Mouse (Mus musculus) forebrain, embryonic 11.5 days (tissue): ENCODE measurements around the gene Gm44973. TPM values are rescaled to one million over a fixed set of nuclear protein-coding genes. Genes with fewer than 3 reads are reported as not detected.

Source experiments
- ATAC-seq: fragments of 200-750 bp; cut with Nextera tagmentation; replicated peaks from 2 replicates; pipeline ENCODE4 v1.8.0; 2017; ENCODE audit warnings: moderate TSS enrichment; ENCODE audit not compliant: low FRiP score
- DNase-seq: peaks from one replicate; pipeline ENCODE4 v3.0.0-alpha.2; 2017; ENCODE audit warnings: low spot score
- H3K27ac ChIP-seq: fragments of 300-500 bp; sonication (generic); 2 replicates; pipeline ENCODE4 v1.5.1; 2014; ENCODE audit warnings: low read depth, low read length
- H3K27me3 ChIP-seq: fragments of 300-500 bp; sonication (generic); 2 replicates; pipeline ENCODE4 v1.6.1; 2014; ENCODE audit warnings: mild to moderate bottlenecking, low read length, mixed read lengths; ENCODE audit not compliant: control insufficient read depth, insufficient read depth
- H3K36me3 ChIP-seq: fragments of 300-500 bp; sonication (generic); 2 replicates; pipeline ENCODE4 v1.6.1; 2014; ENCODE audit warnings: mild to moderate bottlenecking, low read length, moderate library complexity, mixed read lengths; ENCODE audit not compliant: control insufficient read depth, insufficient read depth
- H3K4me1 ChIP-seq: fragments of 300-500 bp; sonication (generic); replicated peaks from 2 replicates; pipeline ENCODE4 v1.6.1; 2014; ENCODE audit warnings: low read length, mixed read lengths; ENCODE audit not compliant: control insufficient read depth, insufficient read depth
- H3K4me2 ChIP-seq: fragments of 300-500 bp; sonication (generic); 2 replicates; pipeline ENCODE4 v1.6.1; 2014; ENCODE audit warnings: low read depth, mild to moderate bottlenecking, low read length, moderate library complexity, mixed read lengths; ENCODE audit not compliant: severe bottlenecking
- H3K4me3 ChIP-seq: fragments of 300-500 bp; sonication (generic); 2 replicates; pipeline ENCODE4 v1.5.1; 2014; ENCODE audit warnings: low read depth, low read length
- H3K9ac ChIP-seq: fragments of 300-500 bp; sonication (generic); 2 replicates; pipeline ENCODE4 v1.6.1; 2014; ENCODE audit warnings: low read length
- H3K9me3 ChIP-seq: fragments of 300-500 bp; sonication (generic); 2 replicates; pipeline ENCODE4 v1.6.1; 2016; ENCODE audit warnings: low read length, mixed read lengths; ENCODE audit not compliant: control insufficient read depth
- WGBS: fragments of 180-500 bp; shearing (Covaris S2); extraction: QIAGEN DNeasy Blood & Tissue Kit; methylation state at CpG from one replicate; pipeline ENCODE4 v1.1.7; 2014; 5-methylcytosine and 5-hydroxymethylcytosine counted together
- polyA plus RNA-seq: library from polyadenylated mRNA; unstranded; fragments of >200 nt; fragmentation: Nextera tagmentation; extraction: Ambion mirVana; gene quantifications from 2 replicates; pipeline ENCODE4 v1.2.1, GENCODE M21; 2014

Gm44973 gene
- polyA plus RNA-seq: 0.23 and 1.9 TPM in 2 replicates

DNA sequence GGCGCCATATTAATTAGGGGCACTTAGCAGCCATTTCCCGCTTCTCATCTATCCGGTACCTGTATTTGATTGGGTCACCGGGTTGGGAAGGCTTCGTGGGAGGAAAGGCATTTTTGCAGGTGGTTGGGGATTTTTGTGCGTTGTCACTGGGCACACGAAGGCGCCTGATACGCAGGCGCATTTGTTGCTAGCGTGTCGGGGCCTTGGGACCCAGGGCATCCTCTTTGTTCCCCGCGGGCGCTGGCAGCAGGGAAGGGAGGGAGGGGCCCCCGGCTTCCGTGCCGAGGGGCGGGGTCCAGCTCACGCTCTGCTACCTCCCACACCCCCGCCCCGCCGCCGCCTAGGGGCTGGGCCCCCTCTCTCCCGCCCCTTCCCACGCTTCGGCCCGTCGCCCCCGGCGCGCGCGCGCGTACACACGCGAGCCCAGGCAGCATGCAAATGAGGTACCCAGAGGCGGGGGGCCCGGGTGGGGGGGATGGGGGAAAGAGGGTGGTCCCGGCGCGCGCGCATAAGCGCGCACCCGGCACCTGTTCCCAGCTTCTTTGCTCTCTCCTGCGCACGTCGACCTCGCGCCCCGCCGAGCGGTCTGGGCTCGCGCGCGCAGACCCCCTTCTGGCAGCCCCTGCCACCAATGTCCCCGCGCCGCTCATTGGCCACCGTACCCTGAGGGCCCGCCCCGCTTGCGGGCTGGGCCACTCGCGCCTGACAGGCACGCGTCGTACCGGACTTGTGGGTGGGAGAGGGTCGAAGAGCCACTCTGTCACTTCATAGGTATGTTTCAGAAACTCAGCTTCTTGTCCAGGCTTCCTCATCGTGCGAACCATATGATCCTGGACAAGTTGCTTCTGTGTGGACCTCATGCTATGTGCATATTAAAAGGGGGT is at the start of gene Gm44973:
Gene Gm44973 (plus strand): TSS at position 379 of the 884 bp plus-strand sequence.
- peaks cover 3% of the 10 kb centered on the region for H3K4me1 ChIP-seq
- under 1% methylated on average over 57 of the region's 76 CpGs for WGBS
- no peaks in the 10 kb centered on the region for H3K9me3 ChIP-seq
- DNase-seq (peak; percentile 99), ATAC-seq (peak; percentile 83)
- no peaks in the 10 kb centered on the region for H3K27me3 ChIP-seq
- peaks cover 18% of the 10 kb centered on the region for H3K36me3 ChIP-seq
- peak within 1 kb of the TSS; percentile 63 for H3K4me2 ChIP-seq
- H3K9ac ChIP-seq: peak within 1 kb of the TSS; percentile 84
- peak within 1 kb of the TSS; percentile 99 for H3K27ac ChIP-seq
- H3K4me3 ChIP-seq: peak within 1 kb of the TSS; percentile 60

DNA sequence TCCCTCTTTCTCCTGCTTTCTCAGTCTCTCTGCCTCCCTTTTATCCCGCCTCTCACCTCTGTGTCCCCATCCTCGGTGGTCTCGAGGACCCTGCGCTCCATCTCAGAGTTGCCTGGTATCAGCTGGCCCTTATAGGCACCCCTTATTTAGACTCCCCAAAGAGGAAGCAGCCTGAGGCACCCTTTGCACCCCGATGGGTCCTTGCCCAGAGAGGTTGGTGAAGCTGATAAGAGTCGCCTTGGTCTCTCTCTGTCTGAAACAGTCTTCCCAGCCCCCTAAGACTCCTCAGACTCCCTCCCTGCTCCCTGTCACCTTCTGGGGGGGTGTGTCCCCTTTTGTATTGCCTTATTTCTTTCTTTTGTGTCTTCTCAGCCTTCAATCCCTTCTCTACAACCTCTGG is 44.2 kb upstream of the Gm44973 start, which contains the start of gene Sbk3:
Gene Sbk3 (minus strand): TSS at position 101 of the 400 bp plus-strand sequence.
- no peak within 1 kb of the TSS for H3K4me3 ChIP-seq
- DNase-seq: peak; percentile 48
- no peak within 1 kb of the TSS for H3K27ac ChIP-seq
- H3K9me3 ChIP-seq: no peaks in the 10 kb centered on the region
- no peaks in the 10 kb centered on the region for H3K27me3 ChIP-seq
- H3K36me3 ChIP-seq: no peaks in the 10 kb centered on the region
- no peak within 1 kb of the TSS for H3K4me2 ChIP-seq
- H3K9ac ChIP-seq: peak within 1 kb of the TSS; percentile 2; the same call in 1 of the 2 replicates
- no peak for ATAC-seq
- WGBS: 31% methylated on average over 6 of the region's 6 CpGs
- H3K4me1 ChIP-seq: no peaks in the 10 kb centered on the region

DNA sequence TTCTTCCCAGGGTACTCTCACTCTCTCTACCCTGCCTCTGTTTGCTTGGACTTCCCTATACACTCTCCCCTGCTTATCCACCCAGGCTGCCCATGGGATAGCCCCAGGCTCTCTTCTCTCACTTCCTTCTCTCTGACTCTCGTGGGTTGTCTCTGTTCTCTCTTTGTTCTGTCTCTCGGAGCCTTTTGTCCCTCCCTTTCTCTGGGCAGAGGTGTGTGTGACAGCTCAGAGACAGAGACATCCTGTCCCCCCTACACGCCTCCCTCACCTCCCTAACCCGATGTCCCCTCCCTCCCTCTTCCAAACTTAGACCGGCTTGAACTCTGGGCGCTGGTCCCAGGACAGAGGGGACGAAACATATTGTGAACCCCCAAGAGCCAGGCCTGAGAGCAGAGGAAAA is 43.6 kb upstream of the Gm44973 start:
- Histone ChIP-seq H3K4me2 (no peak overlapping the region), H3K27me3 (no peaks in the 10 kb centered on the region), H3K36me3 (no peaks in the 10 kb centered on the region), H3K4me1 (no peaks in the 10 kb centered on the region), H3K27ac (no peak overlapping the region), H3K9ac (no peak overlapping the region), H3K4me3 (no peak overlapping the region), H3K9me3 (no peaks in the 10 kb centered on the region)
- ATAC-seq (no peak), DNase-seq (peak; percentile 34)
- 34% methylated on average over 7 of the region's 7 CpGs for WGBS

DNA sequence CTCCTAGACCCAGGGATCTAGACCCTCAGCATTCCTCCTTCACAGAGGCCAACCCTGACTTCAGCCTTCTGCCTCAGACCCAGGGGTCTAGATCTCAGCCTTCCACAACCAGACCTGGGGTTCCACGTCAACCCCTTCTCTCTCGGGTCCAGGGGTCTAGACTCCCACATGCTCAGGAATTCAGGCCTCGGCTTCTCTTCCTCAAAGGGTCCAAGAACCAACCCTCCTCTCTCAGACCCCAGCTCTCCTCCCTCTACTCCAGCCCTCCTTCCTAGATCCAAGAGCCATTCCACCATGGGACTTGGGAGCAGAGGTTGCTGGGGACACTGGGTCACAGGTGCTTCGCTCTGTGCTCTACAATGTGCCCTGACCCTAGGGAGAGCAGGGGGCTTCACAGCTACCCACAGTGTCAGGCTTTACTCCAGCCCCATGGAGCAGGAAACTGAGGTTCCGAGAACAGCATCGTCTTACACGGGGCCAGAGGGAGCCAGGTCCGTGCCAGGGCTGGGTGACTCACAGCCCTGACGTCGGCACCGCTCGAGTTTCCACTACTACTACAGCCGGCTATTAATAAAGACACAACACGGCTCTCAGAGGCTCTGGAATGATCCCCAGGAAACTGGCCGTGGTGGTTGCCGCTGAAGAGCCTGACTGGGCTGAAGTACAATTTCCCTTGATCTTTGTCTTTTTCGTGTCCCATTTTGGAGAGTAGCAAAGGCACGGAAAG is 42.8 kb upstream of the Gm44973 start:
- no peak overlapping the region for H3K4me2 ChIP-seq
- H3K27me3 ChIP-seq: no peaks in the 10 kb centered on the region
- no peaks in the 10 kb centered on the region for H3K4me1 ChIP-seq
- H3K36me3 ChIP-seq: no peaks in the 10 kb centered on the region
- no peak overlapping the region for H3K4me3 ChIP-seq
- WGBS: 79% methylated on average over 18 of the region's 18 CpGs
- H3K9me3 ChIP-seq: peaks cover 3% of the 10 kb centered on the region; the same call in 1 of the 2 replicates
- no peak overlapping the region for H3K9ac ChIP-seq
- H3K27ac ChIP-seq: no peak overlapping the region
- DNase-seq: peak; percentile 35
- ATAC-seq: no peak

DNA sequence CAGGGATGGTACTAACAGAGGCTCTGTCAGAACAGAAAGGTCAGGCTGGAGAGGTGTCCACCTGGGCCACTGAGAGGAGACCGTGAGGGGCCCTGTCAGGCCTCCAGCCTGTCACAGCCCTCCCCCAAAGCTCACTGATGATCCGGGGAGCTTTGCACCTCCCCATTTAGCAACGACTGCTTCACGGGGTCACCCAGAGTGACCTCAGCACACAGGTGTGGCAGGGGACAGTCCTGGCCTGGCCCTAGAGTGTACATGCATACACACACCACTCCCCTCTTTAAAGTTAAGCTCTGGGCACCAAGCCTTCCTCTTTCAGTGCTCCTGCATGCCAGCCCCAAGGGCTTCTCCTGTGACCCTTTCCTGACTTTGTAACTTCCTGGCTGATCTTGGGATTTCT is 39.8 kb upstream of the Gm44973 start:
- no peak overlapping the region for H3K9ac ChIP-seq
- no peak overlapping the region for H3K4me2 ChIP-seq
- no peak for ATAC-seq
- H3K27me3 ChIP-seq: no peaks in the 10 kb centered on the region
- peaks cover 3% of the 10 kb centered on the region; the same call in 1 of the 2 replicates for H3K9me3 ChIP-seq
- H3K4me3 ChIP-seq: no peak overlapping the region
- H3K27ac ChIP-seq: no peak overlapping the region
- WGBS: 64% methylated on average over 4 of the region's 4 CpGs
- H3K4me1 ChIP-seq: no peaks in the 10 kb centered on the region
- no peak for DNase-seq
- no peaks in the 10 kb centered on the region for H3K36me3 ChIP-seq

DNA sequence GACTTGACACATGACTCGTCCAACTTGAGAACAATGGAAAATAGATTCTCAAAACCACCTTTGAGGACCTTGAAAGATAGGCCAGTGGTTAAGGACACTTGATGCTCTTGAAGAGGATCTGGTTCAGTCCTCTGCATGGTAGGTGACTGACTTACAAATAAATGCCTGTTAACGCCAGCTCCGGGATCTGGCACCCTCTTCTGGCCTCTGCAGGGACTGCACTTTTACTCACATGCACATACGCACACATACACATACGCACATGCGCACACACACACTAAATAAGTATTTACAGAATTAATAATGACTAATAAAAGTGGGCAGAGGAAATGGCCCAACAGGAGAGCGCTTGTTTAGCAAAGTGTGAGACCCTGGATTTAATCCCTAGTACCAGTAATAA is 38.5 kb upstream of the Gm44973 start:
- Histone ChIP-seq H3K9me3 (peaks cover 3% of the 10 kb centered on the region; the same call in 1 of the 2 replicates), H3K4me2 (no peak overlapping the region), H3K27me3 (no peaks in the 10 kb centered on the region), H3K9ac (no peak overlapping the region), H3K4me1 (no peaks in the 10 kb centered on the region), H3K27ac (no peak overlapping the region), H3K36me3 (no peaks in the 10 kb centered on the region), H3K4me3 (no peak overlapping the region)
- DNase-seq (no peak), ATAC-seq (no peak)
- 86% methylated on average over 7 of the region's 7 CpGs for WGBS

DNA sequence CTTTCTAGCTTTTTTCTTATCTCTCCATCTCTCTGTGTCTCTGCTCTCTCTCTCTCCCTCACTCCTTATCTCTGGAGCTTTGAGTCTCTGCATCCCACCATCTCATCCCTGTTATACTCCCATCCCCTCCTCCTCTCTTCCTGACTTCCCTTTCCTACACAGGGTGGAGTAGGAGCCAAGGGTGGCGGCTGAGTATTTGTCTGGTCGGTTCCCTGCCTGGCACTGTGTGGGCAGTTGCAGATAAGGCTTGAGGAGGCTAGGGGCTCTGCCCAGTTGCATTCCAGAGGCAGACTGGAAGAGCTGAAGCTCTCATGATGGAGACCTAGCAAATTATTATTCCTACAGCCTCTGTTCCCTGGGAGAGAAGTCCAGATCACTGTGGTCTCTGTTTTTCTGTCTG is 27.0 kb upstream of the Gm44973 start:
- Histone ChIP-seq H3K4me3 (no peak overlapping the region), H3K9ac (no peak overlapping the region), H3K9me3 (no peaks in the 10 kb centered on the region), H3K4me2 (no peak overlapping the region), H3K27me3 (peaks cover under 1% of the 10 kb centered on the region; the same call in 1 of the 2 replicates), H3K4me1 (no peaks in the 10 kb centered on the region), H3K36me3 (peaks cover 2% of the 10 kb centered on the region; the same call in 1 of the 2 replicates), H3K27ac (no peak overlapping the region)
- DNase-seq (no peak), ATAC-seq (no peak)
- 64% methylated on average over 2 of the region's 2 CpGs for WGBS

DNA sequence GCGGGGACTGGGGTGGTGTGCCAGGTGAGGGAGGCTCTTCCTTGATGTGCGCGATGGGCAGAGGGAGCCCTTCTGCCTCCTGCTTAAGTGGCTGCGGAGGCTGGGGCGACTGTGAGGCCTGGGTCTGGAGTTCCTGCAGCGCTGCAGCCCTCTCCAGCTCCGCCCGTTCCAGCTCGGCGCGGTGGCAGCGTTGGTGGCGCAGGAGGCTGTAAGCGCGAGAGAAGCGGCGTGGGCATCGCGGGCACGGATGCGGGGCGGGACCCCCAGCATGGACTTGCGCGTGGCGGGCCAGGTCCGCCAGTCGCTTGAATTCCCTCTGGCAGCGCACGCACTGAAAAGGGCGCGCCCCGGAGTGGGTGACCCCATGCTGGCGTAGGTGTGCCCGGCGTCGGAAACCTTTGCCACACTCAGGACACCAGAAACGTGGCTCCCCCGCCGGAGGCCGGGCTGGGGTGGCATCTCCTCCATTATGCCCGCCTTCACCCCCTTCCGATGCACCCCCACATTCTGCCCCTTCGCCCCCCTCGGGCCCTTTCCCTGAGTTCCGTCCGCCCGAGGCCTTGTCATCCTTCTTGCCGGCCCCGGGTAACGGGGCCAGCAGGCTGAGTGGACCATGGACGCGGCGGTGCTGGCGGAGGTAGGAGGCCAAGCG is 21.8 kb upstream of the Gm44973 start:
- DNase-seq (no peak), ATAC-seq (no peak)
- peaks cover 2% of the 10 kb centered on the region; the same call in 1 of the 2 replicates for H3K36me3 ChIP-seq
- H3K27ac ChIP-seq: no peak overlapping the region
- WGBS: 35% methylated on average over 55 of the region's 55 CpGs
- H3K4me1 ChIP-seq: peaks cover 20% of the 10 kb centered on the region
- peak overlapping the region; percentile 26; the same call in 1 of the 2 replicates for H3K4me2 ChIP-seq
- H3K27me3 ChIP-seq: peaks cover 15% of the 10 kb centered on the region
- 0 out of 2 replicates have a peak overlapping the region, but pooled peaks have one; percentile 0 for H3K4me3 ChIP-seq
- H3K9ac ChIP-seq: no peak overlapping the region
- H3K9me3 ChIP-seq: no peaks in the 10 kb centered on the region
